Comparison of ENCODE assay signal across 9 mouse cellular contexts in the genomic region with DNA sequence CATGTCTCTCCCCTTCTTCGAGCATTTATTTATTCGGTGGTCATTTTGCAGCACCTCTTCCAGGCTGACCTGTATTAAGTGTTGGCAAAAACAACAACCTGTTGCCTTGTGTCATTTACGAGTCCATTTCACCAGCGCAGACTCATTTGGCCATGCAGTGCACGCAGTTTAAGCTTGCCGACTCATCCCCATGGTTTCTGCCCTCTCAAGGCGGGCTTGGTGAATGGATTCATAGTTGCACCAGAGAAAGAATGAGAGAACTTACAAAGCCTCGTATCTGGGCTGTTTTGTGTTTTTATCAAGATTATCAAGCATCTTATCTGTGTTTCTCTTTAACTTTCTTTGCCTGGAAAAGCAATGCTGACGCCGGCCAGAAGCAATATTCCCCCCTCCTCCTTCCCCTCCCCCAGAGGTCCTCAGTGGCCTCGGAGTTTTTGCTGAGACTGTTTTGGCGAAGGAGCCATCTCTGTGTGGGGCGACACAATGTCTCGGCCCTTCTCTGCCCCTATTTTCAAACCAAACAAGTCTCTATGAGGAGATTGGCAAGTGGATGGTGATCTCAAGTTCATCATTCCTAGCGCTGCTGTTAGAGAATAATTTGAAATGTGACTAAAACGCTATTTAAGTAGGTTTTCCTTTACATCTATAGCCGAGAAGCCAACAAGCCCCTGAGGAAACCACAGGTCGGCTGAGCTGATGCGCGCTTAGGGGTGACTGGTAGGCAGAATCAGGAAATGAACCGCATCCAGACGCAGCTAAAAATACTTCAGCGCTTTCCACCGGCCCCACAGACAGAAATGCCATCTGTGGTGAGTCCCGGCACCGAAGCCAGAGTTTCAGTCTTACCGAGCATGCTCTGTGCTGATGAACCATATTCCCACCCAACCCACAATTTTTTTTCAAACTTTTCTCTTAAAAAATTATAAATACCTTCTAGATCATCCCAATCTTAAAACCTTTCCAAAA. TPM values are rescaled to one million over a fixed set of nuclear protein-coding genes. Genes with fewer than 3 reads are reported as not detected.
DNase-seq lines count a peak whose midpoint lies in the region; ATAC-seq and TF ChIP-seq lines count a peak whose summit lies in the region.
"Had no signal": no experiment of that assay in that cellular context is flagged by ENCODE, and none has a peak within 500 bp of the region (broad histone marks: within the 10 kb centered on the region; RNA-seq: fewer than 3 reads in every experiment).

No protein-coding gene starts in this region.

- no peak overlapping the region for H3K4me2 ChIP-seq in lung, postnatal 0 days (replicated peaks; ENCODE audit: low read depth, low read length)

- H3K27me3 ChIP-seq in heart, adult 2 months (ENCODE audit: control insufficient read depth, insufficient read depth, low read length), result no peaks in the 10 kb centered on the region
- no peaks in the 10 kb centered on the region for H3K27me3 ChIP-seq in lung, postnatal 0 days (replicated peaks; ENCODE audit: insufficient read depth, low read length)

- H3K27ac ChIP-seq in bone marrow macrophage, adult 2 months (ENCODE audit: insufficient read depth, low read depth, low read length), result no peak overlapping the region
- no peak overlapping the region for H3K27ac ChIP-seq in heart, adult 2 months
- no peak overlapping the region for H3K27ac ChIP-seq in lung, postnatal 0 days (ENCODE audit: low read length)

- peaks cover 12% of the 10 kb centered on the region for H3K4me1 ChIP-seq in bone marrow macrophage, adult 2 months (ENCODE audit: control insufficient read depth, insufficient read depth, low read length)
- H3K4me1 ChIP-seq in heart, adult 2 months (ENCODE audit: control insufficient read depth, insufficient read depth, low read length), result no peaks in the 10 kb centered on the region
- H3K4me1 ChIP-seq in lung, postnatal 0 days (ENCODE audit: insufficient read depth, low read depth, low read length), result no peaks in the 10 kb centered on the region

- ATAC-seq in cerebellum, adult (ENCODE audit: insufficient number of reproducible peaks, low FRiP score, low TSS enrichment), result peak; percentile 74
- ATAC-seq in lung, postnatal 0 days, result no peak

- TF ChIP-seq CTCF in bone marrow macrophage, adult 2 months (IDR thresholded peaks at IDR 0.05; ENCODE audit: low read depth, low read length), result no peak
- 0 out of 2 replicates have a peak, but pooled peaks have one; percentile 8 for TF ChIP-seq CTCF in heart, adult 2 months (IDR thresholded peaks at IDR 0.05)
- no peak for TF ChIP-seq CTCF in lung, postnatal 0 days (IDR thresholded peaks at IDR 0.05)

- intact Hi-C loops in heart, adult 2 months (cut with DNase I), result no loop called here

- no peaks in the 10 kb centered on the region for H3K36me3 ChIP-seq in heart, adult 2 months (ENCODE audit: control insufficient read depth, insufficient read depth, low read length)
- H3K36me3 ChIP-seq in lung, postnatal 0 days (ENCODE audit: insufficient read depth, low read length), result no peaks in the 10 kb centered on the region

- WGBS in heart, adult 2 months, result 57% methylated on average over 27 of the region's 27 CpGs
- 69% methylated on average over 27 of the region's 27 CpGs for WGBS in lung, postnatal 0 days

- no peak overlapping the region for H3K9ac ChIP-seq in heart, adult 2 months (ENCODE audit: low read depth, low read length)
- H3K9ac ChIP-seq in lung, postnatal 0 days (replicated peaks; ENCODE audit: low read depth), result no peak overlapping the region

- peak overlapping the region; percentile 40 for H3K4me3 ChIP-seq in bone marrow macrophage, adult 2 months (ENCODE audit: insufficient read depth, low read length)
- H3K4me3 ChIP-seq in heart, adult 2 months, result no peak overlapping the region
- H3K4me3 ChIP-seq in lung, postnatal 0 days (ENCODE audit: low read depth, low read length), result no peak overlapping the region
- H3K4me3 ChIP-seq: myocyte had no signal

- no peak for DNase-seq in cerebellum, postnatal 4 days (ENCODE audit: low spot score in 2 of 2)
- DNase-seq in heart, adult 2 months, result peak; percentile 23 to 40
- peak; percentile 62 to 73 for DNase-seq in layer of hippocampus, postnatal 36 days
- DNase-seq in right cerebral cortex, adult 2 months (ENCODE audit: low spot score in 2 of 2), result peak; percentile 61 to 66
- no peak for DNase-seq in lung, postnatal 0 days (ENCODE audit: low spot score)
- DNase-seq in adipocyte (ENCODE audit: low spot score), result no peak

- H3K79me2 ChIP-seq in heart, adult 2 months (replicated peaks; ENCODE audit: control insufficient read depth, insufficient read depth, low read length), result no peaks in the 10 kb centered on the region

- no peak for TF ChIP-seq EP300 in heart, adult 2 months (IDR thresholded peaks at IDR 0.05; ENCODE audit: insufficient read depth, low read depth, low read length)
- TF ChIP-seq EP300 in lung, postnatal 0 days (IDR thresholded peaks at IDR 0.05), result no peak

- no peak for TF ChIP-seq POLR2A in bone marrow macrophage, adult 2 months (IDR thresholded peaks at IDR 0.05; ENCODE audit: borderline replicate concordance, low read depth, low read length)
- TF ChIP-seq POLR2A in heart, adult 2 months (IDR thresholded peaks at IDR 0.05; ENCODE audit: insufficient read depth, low read depth, low read length), result no peak

- no peaks in the 10 kb centered on the region for H3K9me3 ChIP-seq in lung, postnatal 0 days (ENCODE audit: low read length)

RNA-seq across cellular contexts. Expression of a gene that starts 22.6 kb away (rescaled TPM):
- 59.0 and 61.3 TPM in 2 replicates for polyA plus RNA-seq in bone marrow macrophage, adult 2 months (2012; ENCODE audit: insufficient read depth, insufficient read length, missing spikeins)
- 10 to 100 TPM; 21.0 to 21.9 TPM for total RNA-seq in heart, adult 2 months (2021)
- 15.3 and 28.3 TPM in 2 replicates for polyA plus RNA-seq in heart, adult 2 months (2012; rRNA removed)
- 1 to 10 TPM; 3.0 to 4.0 TPM for total RNA-seq in layer of hippocampus, postnatal 36 days (2021)
- 7.3 and 8.7 TPM in 2 replicates for polyA plus RNA-seq in lung, postnatal 0 days (2015; fragmentation: Nextera tagmentation; extraction: Ambion mirVana)

Comparison
In these comparisons a context has a peak if more than half of its experiments do, and no peak if none do; other contexts are left out.
1. DNase-seq: peak in heart, adult 2 months (2 of 2), layer of hippocampus, postnatal 36 days (2 of 2) and right cerebral cortex, adult 2 months (2 of 2); none in cerebellum, postnatal 4 days (0 of 2), lung, postnatal 0 days (single experiment) and adipocyte (single experiment).